Mouse (Mus musculus) liver, postnatal 0 days (tissue): Measurements from ENCODE around the gene Rif1.

Experiments used
- CTCF ChIP-seq: sonication (generic); IDR thresholded peaks from 2 replicates; pipeline ENCODE4 v1.5.1; 2016; ENCODE audit warnings: antibody characterized with exemption, low read depth
- EP300 ChIP-seq: IDR thresholded peaks from 2 replicates; pipeline ENCODE4 v1.6.1; 2016; ENCODE audit warnings: antibody characterized with exemption, low read depth, mild to moderate bottlenecking

GRCm38 (mm10) chr2:52038558-52038957, 34.1 kb upstream of the Rif1 start:
- TF ChIP-seq EP300: no peak
- TF ChIP-seq CTCF: no peak
